Mouse (Mus musculus) liver, adult 2 months (tissue): ENCODE measurements around the gene Lrrc1. TPM values are rescaled to one million over a fixed set of nuclear protein-coding genes. Genes with fewer than 3 reads are reported as not detected.

ENCODE experiments used
- DNase-seq: peaks from one replicate; pipeline ENCODE4 v3.0.0-alpha.2; 2011; ENCODE audit warnings: low read depth, low spot score; ENCODE audit errors: extremely low read depth
- H3K27ac ChIP-seq: fragments of 200-500 bp; replicated peaks from 2 replicates; pipeline ENCODE4 v1.5.1; 2012; ENCODE audit warnings: low read depth, mild to moderate bottlenecking, control low read depth, inconsistent platforms, low read length; ENCODE audit not compliant: insufficient read depth
- H3K27me3 ChIP-seq: fragments of 200-500 bp; 2 replicates; pipeline ENCODE4 v1.6.1; 2012; ENCODE audit warnings: mild to moderate bottlenecking, moderate library complexity, low read length, inconsistent platforms; ENCODE audit not compliant: control insufficient read depth, insufficient read depth
- H3K36me3 ChIP-seq: fragments of 200-500 bp; 2 replicates; pipeline ENCODE4 v1.6.1; 2012; ENCODE audit warnings: low read length, inconsistent platforms; ENCODE audit not compliant: control insufficient read depth, insufficient read depth
- H3K4me1 ChIP-seq: fragments of 200-500 bp; 2 replicates; pipeline ENCODE4 v1.6.1; 2011; ENCODE audit warnings: low read length; ENCODE audit not compliant: control insufficient read depth, insufficient read depth
- H3K4me3 ChIP-seq: fragments of 200-500 bp; 2 replicates; pipeline ENCODE4 v1.5.1; 2011; ENCODE audit warnings: low read depth, mild to moderate bottlenecking, control low read depth, low read length, moderate library complexity; ENCODE audit not compliant: insufficient read depth
- H3K79me2 ChIP-seq: fragments of 200-500 bp; 2 replicates; pipeline ENCODE4 v1.6.1; 2012; ENCODE audit warnings: inconsistent platforms, mild to moderate bottlenecking, low read length, moderate library complexity; ENCODE audit not compliant: control insufficient read depth, insufficient read depth
- H3K9ac ChIP-seq: fragments of 200-500 bp; 2 replicates; pipeline ENCODE4 v1.6.1; 2012; ENCODE audit warnings: low read depth, mild to moderate bottlenecking, control low read depth, inconsistent platforms, low read length
- CTCF ChIP-seq: fragments of 200-500 bp; IDR thresholded peaks from 2 replicates; pipeline ENCODE4 v1.5.1; 2011; ENCODE audit warnings: low read depth, low read length, control low read depth
- POLR2A ChIP-seq: fragments of 200-500 bp; IDR thresholded peaks from 2 replicates; pipeline ENCODE4 v1.6.1; 2011; ENCODE audit warnings: low read length, control low read depth; ENCODE audit not compliant: insufficient read depth; ENCODE audit errors: extremely low read depth
- WGBS: fragments of 180-500 bp; shearing (Covaris S2); methylation state at CpG from one replicate; pipeline ENCODE4 v1.1.7; 2018; 5-methylcytosine and 5-hydroxymethylcytosine counted together
- polyA plus RNA-seq: library from polyadenylated mRNA; depleted of rRNA; stranded (reverse); fragments of >200 nt; gene quantifications from 2 replicates; pipeline ENCODE4 v1.2.3, GENCODE M21; 2012
- total RNA-seq: library from RNA; depleted of rRNA; stranded (reverse); fragments of >200 nt; gene quantifications from 2 replicates; pipeline ENCODE4 v1.2.3, GENCODE M21; 2014

The Lrrc1 gene
- total and polyA plus RNA-seq, 2 experiments: 0.40 to 1.4 TPM

- no peak for DNase-seq
- H3K36me3 ChIP-seq: no peaks in the 10 kb centered on the region
- TF ChIP-seq CTCF (no peak), POLR2A (no peak)
- H3K27me3 ChIP-seq: no peaks in the 10 kb centered on the region
- H3K79me2 ChIP-seq: no peaks in the 10 kb centered on the region
- no peak overlapping the region for H3K27ac ChIP-seq
- no peaks in the 10 kb centered on the region for H3K4me1 ChIP-seq
- no peak overlapping the region for H3K9ac ChIP-seq
- H3K4me3 ChIP-seq: no peak overlapping the region
- 96% methylated on average over 3 of the region's 3 CpGs for WGBS
Measured at GRCm38 (mm10) chr9:77483559-77483958, 61.1 kb downstream of the Lrrc1 start.

DNA sequence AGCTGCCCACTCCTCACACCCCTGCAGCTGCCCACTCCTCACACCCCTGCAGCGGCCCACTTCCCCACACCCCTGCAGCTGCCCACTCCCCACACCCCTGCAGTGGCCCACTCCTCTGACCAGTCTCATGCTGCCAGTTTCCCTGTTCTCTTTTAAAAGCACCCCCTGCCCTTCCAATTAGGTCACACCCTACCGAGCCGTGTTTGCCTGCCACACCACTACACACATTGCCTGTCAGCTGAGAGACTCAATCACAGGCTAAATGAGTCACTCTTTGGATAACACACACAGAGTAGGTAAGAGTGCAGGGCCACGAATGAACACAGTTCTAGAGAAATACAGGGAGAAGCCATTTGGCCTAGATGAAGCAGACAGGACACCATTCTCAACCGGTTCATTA is 62.4 kb downstream of the Lrrc1 start:
- H3K79me2 ChIP-seq: no peaks in the 10 kb centered on the region
- H3K4me3 ChIP-seq: no peak overlapping the region
- H3K9ac ChIP-seq: no peak overlapping the region
- 72% methylated on average over 5 of the region's 5 CpGs for WGBS
- H3K27ac ChIP-seq: no peak overlapping the region
- no peaks in the 10 kb centered on the region for H3K4me1 ChIP-seq
- TF ChIP-seq CTCF (no peak), POLR2A (no peak)
- no peak for DNase-seq
- H3K36me3 ChIP-seq: no peaks in the 10 kb centered on the region
- no peaks in the 10 kb centered on the region for H3K27me3 ChIP-seq

GRCm38 (mm10) chr9:77481380-77481779 is 63.3 kb downstream of the Lrrc1 start:
- Histone ChIP-seq H3K27me3 (no peaks in the 10 kb centered on the region), H3K4me1 (no peaks in the 10 kb centered on the region), H3K4me3 (no peak overlapping the region), H3K36me3 (no peaks in the 10 kb centered on the region), H3K9ac (no peak overlapping the region), H3K79me2 (no peaks in the 10 kb centered on the region), H3K27ac (no peak overlapping the region)
- WGBS: 50% methylated on average over 7 of the region's 7 CpGs
- DNase-seq: no peak
- TF ChIP-seq CTCF: no peak
- TF ChIP-seq POLR2A: no peak

GRCm38 (mm10) chr9:77480574-77481319 is 63.9 kb downstream of the Lrrc1 start:
- H3K36me3 ChIP-seq: no peaks in the 10 kb centered on the region
- H3K79me2 ChIP-seq: no peaks in the 10 kb centered on the region
- H3K4me1 ChIP-seq: no peaks in the 10 kb centered on the region
- TF ChIP-seq CTCF (no peak), POLR2A (no peak)
- H3K9ac ChIP-seq: no peak overlapping the region
- WGBS: 80% methylated on average over 9 of the region's 9 CpGs
- no peak for DNase-seq
- no peak overlapping the region for H3K4me3 ChIP-seq
- no peaks in the 10 kb centered on the region for H3K27me3 ChIP-seq
- H3K27ac ChIP-seq: no peak overlapping the region

- DNase-seq: no peak
- no peak for TF ChIP-seq POLR2A
- no peak for TF ChIP-seq CTCF
- no peaks in the 10 kb centered on the region for H3K4me1 ChIP-seq
- H3K36me3 ChIP-seq: no peaks in the 10 kb centered on the region
- 91% methylated on average over 7 of the region's 7 CpGs for WGBS
- no peak overlapping the region for H3K4me3 ChIP-seq
- no peak overlapping the region for H3K27ac ChIP-seq
- no peak overlapping the region for H3K9ac ChIP-seq
- no peaks in the 10 kb centered on the region for H3K27me3 ChIP-seq
- H3K79me2 ChIP-seq: no peaks in the 10 kb centered on the region
Measured at GRCm38 (mm10) chr9:77480001-77480400, 64.7 kb downstream of the Lrrc1 start.

GRCm38 (mm10) chr9:77478166-77478920 is 66.3 kb downstream of the Lrrc1 start:
- no peak overlapping the region for H3K27ac ChIP-seq
- 85% methylated on average over 10 of the region's 10 CpGs for WGBS
- H3K4me1 ChIP-seq: no peaks in the 10 kb centered on the region
- no peaks in the 10 kb centered on the region for H3K27me3 ChIP-seq
- no peak for DNase-seq
- H3K9ac ChIP-seq: no peak overlapping the region
- H3K4me3 ChIP-seq: no peak overlapping the region
- no peaks in the 10 kb centered on the region for H3K79me2 ChIP-seq
- H3K36me3 ChIP-seq: no peaks in the 10 kb centered on the region
- TF ChIP-seq POLR2A: no peak
- TF ChIP-seq CTCF: no peak
